Mouse (Mus musculus) B cell, adult 2 months (primary cell): ENCODE data around the gene Mapre3.
A peak's percentile ranks its signal among the peaks of the same experiment; 100 is the strongest.

Source experiments
- DNase-seq, 2 experiments: peaks; one replicate each; pipeline ENCODE4 v3.0.0; 2022

Mapre3 gene

DNA sequence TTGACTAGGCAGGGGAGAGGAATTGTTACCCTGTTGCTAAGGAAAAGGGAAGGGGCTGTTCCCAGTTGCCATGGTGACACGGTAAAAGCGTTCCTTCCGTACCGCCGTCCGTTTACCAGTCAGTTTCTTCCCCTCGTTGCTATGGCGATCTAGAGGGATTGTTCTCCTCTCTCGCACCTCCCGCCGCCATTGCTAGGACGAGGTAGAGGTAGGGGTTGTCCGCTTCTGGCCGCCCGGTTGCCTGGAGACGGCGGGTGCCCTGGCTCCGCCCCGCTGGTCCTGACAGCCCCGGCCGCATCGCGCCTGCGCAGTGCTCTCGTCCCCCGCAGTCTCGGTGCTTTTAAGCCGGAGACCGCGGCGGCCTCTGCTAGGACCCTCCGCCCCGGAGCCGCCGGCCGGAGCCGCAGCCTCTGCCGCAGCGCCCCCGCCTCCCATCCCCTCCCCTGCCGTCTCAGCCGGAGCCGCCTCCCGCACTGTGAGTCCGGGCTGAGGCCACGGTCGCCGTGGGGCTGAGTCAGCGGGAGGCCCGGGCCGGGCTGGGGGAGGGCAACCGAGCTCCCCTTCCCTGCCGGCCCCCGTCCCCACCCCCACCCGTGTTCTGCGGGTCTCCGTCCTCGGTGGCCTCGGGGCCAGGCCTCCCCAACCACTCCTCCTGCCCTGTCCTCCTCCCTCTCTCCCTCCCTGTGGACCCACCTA, at the start of gene Mapre3:
Gene Mapre3 (plus strand): TSS at position 218 of the 696 bp plus-strand sequence.
- peak; percentile 91 for DNase-seq

DNA sequence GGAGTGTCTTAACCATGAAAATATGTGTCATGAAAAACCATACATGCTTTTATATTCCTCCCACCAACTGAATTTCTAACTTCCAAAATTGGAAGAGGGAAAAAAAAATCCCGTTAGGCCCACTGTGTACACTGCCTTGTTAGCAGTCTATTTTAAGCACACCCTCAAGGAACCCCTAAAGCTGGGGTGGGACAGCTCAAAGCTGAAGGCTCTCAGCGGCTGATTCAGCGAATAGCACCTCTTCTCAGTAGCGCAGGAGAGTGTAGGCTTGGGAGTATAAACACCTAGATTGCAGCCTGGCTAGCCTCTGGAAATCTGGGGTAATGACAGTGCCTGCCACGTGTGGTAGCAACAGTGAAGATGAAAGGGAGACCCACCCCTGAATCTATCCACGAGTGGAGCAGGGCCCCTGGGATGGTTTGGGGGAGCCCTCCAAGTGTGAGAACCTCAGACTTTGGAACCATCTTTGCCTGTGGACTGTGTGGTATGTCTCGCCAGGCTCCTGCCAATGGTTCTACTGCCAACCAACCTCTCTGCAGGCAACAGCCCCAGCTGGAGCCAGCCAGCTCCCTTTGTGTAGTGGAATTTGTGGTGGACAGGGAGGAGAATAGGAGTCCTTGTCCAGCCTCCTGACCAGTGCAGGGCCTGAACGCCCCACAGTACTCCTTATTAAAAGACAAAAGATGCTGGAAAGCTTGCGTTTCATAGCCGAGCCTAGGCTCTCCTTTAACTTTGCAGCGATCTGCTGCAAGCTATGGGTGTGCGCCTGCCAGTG, 48.7 kb upstream of the Mapre3 start:
- DNase-seq, result no peak

DNA sequence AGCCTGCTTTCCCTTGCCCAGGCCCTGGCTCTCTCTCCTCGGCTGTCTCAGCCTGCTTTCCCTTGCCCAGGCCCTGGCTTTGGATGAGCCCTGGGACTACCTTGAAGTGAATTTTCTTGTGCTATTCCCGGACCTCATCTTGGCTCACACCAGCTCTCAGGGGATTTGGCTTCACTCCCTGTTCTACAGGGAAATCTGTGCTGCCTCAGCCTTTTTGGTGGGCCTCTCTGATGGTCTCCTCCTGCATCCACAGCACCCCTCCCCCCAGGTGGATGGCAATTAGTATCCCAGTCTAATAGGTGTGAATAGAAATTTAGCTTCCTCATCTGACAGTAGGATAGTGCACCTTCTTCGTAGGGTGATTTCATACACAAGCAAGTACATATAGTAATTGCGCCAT, 46.4 kb upstream of the Mapre3 start:
- no peak for DNase-seq

DNA sequence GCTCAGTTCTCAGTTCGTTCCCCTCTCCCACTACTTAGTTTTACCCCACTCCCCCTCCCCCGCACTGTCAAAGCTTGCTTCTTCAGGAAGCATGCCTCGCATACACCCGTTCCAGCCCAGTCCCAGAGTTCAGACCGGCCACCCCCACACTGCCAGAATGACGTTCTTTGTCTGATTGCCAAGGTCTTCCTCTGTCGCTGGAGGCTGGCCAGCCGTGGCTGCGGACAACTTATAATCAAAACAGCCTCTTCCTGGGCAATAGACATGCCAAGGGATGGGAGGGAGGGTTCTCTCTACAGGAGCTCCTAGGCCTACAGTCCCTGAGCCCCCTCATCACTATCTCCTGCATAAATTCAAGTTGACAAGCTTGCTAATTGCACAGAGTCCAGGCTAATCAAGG, 45.8 kb upstream of the Mapre3 start:
- DNase-seq, result no peak

DNA sequence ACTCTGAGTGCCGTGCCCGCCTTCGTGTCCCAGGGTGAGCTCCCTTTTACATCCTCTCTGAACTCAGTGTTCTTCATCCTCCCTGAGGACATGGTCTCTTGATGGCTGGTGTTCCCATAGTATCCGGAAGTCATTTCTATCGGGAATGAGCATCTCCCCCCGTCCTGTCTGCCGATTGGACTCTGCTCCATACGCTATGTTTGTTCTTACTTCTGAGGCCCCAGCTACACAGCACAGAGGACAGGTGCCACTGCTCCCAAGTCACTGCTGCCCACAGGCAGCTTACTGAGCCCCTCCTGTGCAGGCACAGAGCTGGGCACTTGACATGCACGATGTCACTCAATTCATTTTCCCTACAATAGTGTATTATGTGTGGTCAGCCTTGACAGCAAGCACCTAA, 45.4 kb upstream of the Mapre3 start:
- no peak for DNase-seq

DNA sequence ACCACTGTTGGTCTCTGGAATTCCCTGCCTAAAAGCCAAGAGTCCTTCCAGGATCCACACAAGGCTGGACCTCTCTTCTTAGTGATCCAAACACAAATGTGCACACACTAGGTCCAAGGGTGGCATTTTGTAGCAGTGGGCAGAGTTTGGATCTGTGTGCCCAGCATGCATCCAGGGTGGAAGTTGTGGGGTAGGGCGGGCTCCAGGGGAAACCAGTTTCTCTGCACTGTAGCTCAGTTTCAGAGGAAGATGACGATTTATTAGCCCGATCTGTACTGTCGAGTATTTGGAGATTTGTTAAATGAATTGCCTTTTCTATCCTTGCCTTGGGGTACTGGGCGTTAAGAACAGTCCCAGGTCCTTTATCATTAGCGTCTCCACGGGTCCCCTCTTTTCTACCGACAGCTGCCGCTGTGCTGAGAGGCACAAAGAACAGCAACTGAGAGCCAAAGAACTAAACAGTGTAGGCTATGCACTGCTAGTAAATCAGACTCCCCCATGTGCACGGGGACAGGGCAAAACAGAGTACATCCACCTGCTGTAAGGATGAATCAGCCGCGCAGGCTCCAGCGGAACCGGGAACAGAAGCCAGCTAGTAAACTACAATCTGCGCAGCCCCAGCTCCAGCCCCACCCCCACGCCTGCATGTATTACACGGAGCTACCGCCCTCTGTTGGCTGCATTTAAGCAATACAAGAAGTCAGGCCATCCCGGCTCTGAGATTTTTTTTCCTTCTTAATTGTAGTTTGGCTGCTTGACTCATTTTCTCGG, 39.7 kb upstream of the Mapre3 start:
- DNase-seq, result peak; percentile 85 to 88

DNA sequence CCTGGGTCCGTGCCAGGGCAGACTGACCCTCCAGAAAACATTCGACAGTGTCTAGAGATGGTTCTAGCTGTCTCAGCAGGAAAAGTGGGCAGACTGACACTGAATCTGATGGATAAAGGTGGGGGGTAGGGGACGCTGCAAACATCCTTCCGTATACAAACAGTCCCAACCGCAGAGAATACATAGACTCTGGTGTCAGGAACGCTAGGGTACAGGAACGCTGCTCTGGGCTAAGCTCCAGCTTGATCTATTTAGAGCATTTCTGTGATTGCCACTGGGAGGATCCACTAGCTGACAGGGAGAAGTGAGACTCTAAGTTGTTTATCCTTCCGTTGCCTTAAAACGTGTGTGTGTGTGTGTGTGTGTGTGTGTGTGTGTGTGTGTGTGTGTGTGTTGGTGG, 33.7 kb upstream of the Mapre3 start:
- no peak for DNase-seq

DNA sequence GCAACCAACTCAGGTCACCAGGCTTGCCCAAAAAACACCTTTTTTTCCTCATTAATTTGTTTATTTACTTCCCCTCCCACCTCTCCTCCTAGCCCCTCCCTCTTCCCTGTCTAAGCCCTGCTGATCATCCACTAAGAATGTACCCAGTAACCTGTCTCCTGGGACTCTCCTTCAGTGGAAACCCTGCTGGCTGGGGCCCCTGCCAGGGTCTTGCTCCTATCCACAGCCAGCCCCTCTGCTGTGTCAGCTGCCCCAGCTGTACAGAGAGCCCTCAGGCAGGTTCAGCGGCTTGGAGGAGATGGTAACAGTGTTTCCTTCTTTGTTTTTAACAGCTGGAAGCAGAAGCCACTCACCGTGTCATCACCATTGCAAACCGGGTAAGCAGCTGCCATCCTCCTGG, 33.3 kb upstream of the Mapre3 start:
- no peak for DNase-seq

DNA sequence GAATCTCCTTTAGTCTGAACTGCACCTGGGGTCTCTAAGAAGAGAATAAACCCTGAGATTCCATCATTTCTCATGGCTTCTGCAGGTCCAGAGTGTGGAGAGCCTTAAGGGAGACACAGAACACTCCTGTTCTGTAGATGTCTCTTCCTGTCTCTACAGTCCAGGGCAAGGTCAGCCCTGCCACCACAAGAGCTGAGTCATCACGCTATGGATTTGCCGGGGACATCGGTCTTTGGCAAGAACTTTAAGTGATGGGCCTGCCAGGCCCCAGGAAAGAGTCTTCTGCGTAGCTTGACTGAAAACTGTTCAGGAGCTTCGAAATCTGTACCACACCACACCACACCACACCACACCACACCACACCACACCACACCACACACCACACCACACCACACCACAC, 27.1 kb upstream of the Mapre3 start:
- no peak for DNase-seq

DNA sequence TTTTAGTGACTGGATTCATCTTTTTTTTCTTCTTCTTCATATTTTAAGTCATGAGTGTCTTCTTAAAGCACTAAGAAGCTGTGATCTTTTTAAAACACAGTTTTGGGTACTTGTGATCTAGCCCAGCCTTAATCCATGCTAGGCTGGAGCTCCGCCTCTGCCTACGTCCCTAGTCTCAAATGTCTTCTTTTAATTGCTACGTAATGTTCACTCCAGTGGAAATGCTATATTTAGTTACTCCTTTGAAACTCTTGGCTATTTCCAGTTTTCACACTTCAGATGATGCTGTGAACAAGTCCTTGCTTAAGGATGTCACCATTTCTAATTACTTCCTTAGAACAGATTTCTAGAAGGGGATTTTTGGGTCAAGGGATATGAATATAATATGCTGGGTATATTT, 24.4 kb upstream of the Mapre3 start:
- DNase-seq, result no peak

DNA sequence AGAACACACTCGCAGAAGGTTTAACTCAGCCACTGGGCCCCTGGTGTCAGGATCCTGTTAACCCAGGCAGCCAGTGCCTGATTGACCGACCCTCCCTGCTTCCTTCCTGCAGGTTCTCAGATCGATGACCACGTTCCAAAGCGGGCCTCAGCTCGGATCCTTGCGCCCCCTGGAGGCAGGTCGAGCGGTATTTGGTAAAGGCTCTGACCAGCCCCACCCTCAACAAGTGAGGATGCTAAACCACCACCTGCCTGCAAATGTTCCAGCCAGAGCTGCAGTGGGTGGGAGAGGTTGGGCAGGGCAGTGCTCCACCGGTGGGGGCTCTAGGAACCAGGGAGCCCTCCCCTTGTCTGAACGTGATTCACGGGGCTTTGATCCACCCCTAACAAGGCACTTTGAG, 18.3 kb upstream of the Mapre3 start:
- DNase-seq, result peak; percentile 85 to 87

DNA sequence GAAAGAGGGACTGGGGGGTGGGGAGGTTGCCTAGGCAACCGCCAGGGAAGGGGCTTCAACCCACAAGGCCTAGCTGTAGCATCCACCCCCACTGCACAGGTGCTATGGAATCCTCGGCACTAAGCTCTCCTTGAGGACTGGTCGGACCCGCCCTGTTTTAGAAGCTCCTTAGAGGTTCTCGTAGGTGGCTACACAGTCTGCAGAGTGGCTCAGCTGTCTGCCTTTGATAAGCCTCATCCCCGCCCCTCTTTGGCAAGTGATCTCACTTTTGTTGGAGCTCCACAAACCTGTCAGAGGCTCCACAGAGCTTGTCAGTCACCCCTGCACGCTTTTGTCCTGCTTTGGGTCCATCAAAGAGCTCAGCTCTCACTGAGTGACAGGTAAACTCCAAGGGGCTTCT, 17.0 kb upstream of the Mapre3 start:
- DNase-seq, result no peak

DNA sequence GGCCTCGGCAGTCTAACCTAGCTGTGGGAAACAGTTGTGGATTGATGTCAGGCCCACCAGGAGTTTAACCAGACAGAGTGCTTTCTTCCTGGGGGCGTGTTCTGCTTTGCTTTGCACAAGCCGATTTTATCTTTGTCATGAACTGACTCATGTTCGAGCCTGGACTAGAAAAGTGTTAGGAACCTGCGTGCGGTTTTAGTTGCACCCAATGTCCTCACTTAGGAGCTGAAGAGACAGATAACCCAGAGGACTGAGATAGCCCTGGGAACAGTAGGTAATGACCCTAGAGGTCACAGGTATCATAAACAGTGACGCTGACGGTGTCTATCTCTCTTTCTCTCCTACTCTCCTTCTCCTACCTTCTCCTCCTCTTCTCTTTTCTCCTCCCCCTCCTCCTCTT, 16.5 kb upstream of the Mapre3 start:
- no peak for DNase-seq

DNA sequence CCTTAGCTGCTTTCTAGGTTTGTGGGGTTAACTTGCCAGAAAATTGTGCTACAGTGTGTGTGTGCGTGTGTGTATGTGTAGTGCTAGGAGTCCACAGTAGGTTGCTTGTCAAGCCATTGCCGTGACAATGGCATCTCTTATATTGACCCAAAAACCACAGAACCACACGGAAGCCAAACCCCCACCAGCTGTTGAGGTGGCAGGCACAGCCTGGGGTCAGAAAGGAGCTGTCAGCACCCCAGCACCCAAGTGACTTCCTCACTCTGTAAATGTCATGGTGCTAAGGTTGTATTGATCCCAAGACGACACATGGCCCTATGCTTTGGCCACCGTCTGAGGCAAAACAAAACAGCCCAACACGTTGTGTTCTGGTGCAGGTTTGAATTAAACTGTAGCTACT, 15.5 kb upstream of the Mapre3 start:
- no peak for DNase-seq

DNA sequence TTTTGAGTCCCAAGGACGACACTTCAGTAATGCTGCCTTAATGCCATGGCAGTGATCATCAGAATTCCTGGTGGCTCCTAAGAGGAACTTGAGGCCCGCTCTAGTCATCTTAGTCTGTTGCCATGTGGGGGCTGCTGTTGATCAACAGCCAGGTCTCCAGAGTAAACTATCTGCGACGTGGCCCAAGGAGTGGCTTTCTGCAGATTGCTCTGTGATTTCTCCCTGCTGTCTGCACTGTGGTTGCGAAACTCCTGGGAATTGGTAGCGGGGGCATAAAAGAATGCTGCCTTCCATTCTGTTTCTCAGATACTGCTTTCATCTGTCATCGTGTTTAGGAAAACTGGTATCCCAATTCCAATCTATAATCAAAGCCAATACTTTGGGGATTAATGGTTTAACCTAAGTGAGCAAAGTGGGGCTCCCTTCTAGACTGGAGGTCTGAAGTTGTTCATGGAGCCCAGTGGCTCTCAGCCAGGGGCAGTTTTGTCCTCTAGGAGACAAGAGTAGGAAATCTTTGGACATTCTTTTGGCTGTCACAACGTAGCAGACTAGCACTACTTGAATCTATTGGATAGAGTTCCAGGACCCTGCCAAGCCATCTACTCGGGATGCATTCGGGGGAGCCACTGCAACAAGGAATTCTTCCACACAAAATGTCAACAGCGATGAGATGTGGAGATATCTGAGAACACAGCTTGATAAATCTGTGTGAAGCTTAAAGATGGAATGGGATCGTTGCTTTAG, 11.5 kb upstream of the Mapre3 start:
- DNase-seq, result no peak

DNA sequence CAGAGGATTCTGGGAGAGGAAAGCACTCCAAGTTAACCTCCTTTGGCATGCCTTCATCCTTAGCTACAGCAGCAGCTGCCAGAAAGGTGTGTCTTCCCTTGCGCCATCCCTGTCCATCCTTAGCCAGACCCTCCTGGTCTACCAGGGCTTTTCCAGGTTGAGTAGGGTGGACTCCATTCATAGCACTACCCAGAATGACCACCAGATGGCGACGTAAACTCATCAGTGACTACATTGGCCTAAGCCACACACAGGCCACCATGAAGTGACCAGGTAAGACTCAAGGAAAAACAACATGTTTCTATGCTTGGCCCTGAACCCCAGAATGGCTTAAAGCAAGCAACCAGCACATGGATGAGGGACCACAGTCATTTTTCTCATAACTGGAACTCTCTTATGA, 8.3 kb upstream of the Mapre3 start:
- DNase-seq, result peak; percentile 89 to 90

DNA sequence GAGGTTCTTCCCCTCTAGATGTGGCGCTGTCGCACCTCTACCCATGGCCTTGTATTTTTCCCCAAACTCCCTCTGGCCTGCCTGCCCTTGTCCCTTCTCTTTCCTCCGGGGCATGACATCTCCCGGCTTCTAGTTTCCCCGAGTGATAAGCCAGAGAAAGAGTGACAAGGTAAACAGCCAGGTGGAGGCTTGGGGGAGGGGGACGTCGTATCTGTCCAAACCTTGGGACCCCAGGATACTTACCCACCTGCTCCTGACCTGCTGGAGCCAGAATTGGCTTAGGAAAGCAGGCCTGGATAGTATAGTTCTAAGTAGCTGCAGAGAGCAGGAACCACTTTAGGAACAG, 652 bp downstream of the Mapre3 start:
- no peak for DNase-seq

DNA sequence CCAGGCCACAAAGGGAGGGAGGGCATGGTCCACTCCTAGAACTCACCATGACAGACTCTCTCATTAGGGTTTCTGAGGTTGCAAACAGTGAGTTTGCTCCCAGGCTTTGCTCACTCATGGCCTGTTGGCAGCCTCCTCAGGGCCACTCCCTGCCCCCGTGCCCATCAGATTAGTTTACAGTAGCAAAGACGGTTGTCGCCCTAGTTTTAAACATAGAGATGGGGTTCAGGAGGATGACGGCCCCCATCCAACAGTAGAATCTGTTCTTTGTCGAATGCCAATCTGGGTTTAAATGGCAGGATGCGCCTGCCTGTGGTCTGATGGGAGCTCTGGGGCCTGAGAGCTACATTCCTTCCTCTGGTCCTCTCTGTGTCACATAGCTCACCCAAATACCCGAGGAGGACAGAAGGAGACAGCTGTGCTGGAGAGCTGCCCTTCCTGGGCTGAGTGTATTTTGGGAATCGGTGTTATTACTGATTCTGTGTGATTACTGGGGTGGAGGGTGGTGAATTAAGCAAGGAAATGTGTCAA, 1.9 kb downstream of the Mapre3 start:
- DNase-seq, result no peak

DNA sequence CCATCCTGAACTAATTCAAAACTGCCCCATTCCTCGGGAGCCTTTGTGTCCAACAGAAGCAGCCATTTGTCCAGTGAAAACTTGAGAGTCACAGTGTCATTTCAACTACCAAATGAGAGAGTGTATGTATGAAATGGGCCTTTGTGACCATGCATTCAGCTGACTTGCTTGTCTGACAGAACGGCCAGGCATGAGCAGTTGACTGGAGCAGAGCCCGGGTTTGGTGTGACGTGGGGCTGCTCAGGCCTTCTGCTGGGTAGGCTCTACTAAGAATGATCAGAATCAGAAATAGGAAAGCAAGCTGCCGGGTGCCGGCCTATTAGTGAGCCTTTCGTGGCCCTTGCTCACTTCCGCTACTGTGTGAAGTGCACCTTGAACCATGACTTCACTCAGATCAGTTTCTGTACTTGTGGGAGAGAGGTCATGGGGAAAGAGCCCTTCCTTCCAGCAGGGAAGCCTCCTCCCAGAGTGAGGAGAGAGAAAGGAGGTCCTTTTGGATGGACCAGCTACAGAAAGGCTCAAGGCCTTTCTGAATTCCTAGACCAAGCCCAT, 4.4 kb downstream of the Mapre3 start:
- DNase-seq, result no peak

DNA sequence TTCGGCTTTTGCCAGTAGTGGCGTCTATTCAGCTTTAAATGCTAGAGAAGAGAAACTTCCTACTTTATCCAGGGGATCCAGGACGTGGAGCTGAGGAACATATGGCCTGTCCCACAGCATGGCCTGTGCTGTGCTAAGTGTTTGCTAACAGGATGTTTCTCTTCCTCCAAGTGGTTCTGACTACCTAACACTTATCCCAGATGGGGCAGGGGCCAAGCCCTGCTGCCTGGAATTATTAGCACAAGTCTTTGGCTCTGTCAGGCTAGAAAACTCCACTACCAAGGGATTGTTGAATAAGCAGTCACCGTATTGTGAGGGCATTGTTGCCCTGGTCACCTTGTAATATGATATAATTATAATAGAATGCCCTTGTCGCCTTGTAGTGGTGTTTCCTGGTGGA, 8.2 kb downstream of the Mapre3 start:
- no peak for DNase-seq

DNA sequence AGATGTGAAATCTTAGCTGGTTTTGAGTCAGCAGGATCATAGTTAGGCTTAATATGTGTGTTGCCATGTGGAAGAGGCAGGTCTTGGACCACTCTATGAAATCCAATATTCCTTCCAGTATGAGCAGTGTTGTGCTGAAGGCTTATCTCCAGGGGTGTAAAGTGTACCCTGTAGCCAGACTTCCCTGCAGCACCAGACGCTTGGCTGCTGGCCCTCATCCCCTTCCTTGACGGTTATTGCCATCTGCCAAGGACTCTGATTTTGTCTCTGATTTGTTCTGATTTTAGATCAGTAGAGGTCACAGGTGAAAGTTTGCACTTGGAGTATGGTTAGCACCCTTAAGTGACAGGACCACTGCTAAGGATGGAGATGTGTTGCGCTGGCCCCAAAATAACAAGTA, 8.7 kb downstream of the Mapre3 start:
- DNase-seq, result no peak

DNA sequence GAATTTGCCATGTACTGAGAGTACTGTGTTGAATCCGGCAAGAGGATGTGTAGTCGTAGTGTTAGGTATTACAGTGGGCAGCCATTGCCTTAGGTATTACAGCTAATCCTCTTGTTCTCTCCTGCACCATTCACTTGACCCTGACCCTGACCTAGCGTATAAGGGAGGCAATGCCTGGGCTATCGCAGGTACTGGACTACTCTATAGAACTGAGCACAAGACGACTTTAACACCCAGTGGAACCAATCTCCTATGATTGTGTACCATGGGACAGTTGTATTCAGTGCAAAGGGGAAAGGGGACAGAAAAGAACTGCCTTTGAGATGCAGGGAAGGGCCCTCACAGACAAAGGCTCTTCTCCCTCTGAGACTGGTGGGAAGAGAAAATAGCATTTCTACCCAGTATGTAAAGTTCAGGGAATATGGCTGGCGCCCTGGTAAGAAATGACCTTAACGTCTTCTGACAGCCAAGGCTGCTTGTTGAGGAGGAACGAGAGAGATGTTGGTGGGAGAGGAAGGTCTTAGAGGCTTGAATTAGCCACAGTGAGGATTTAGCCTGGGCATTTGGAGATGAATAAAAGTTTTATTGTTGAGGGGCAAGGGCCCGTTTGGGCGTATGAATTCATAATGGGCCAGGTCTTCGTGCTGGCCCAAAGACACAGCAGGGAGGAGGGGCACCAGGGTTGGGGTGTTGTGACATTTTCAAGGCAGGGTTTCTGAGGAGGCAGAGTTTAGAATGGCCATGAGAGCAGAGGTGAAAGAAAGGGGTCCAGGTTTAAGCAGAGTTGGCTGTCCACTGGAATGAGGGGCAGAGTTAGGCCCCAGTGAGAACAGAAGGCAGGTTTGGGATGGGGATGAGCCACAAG, 9.9 kb downstream of the Mapre3 start:
- DNase-seq, result no peak
